Mouse (Mus musculus): ENCODE results near the gene Sri.

DNA sequence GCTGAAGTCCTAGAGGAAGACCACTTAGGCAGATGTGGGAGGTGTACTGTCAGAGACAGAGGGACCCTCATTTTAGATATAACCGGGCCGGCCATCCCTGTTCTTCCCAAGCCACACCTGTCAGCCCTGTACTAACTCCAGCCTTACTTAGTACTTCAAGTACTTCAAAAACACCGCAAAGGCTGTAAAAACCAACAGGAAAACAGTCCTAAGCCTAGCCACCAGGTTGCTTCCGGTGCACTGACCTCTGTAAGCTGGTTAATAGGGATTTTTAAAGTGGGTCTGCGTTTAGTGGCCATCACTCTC is 11.1 kb downstream of the Sri start:
- TF ChIP-seq ZNF384 (IDR thresholded peaks at IDR 0.05; ENCODE audit: low read depth, low read length) = no peak
- no peak for TF ChIP-seq HCFC1 (IDR thresholded peaks at IDR 0.05; ENCODE audit: borderline replicate concordance, insufficient read depth, low read length)

All from ES-E14 (cell line).